8 mouse cellular contexts compared by ENCODE assay signal in genomic region chr11:117809407-117810311, GRCm38 (mm10). TPM values are rescaled to one million over a fixed set of nuclear protein-coding genes. Genes with fewer than 3 reads are reported as not detected.
DNase-seq lines count a peak whose midpoint lies in the region; ATAC-seq and TF ChIP-seq lines count a peak whose summit lies in the region.

TSS of gene Gm20708 (plus strand) at chr11:117809668.
TSS of gene Syngr2 (plus strand) at chr11:117809668.

- H3K4me2 ChIP-seq in neural tube, embryonic 12.5 days (replicated peaks): peak within 1 kb of the TSS; percentile 98

- peak within 1 kb of the TSS; percentile 94 for H3K9ac ChIP-seq in heart, adult 2 months (ENCODE audit: low read depth, low read length)
- H3K9ac ChIP-seq in neural tube, embryonic 12.5 days: peak within 1 kb of the TSS; percentile 54

- peak; percentile 50 to 74 for DNase-seq in right cerebral cortex, postnatal 10 days (ENCODE audit: low spot score in 2 of 2)
- DNase-seq in right cerebral cortex, adult 18-20 months: no peak
- peak; percentile 84 for DNase-seq in embryo, embryonic 10.5 days (ENCODE audit: low spot score)
- DNase-seq in heart, adult 2 months: peak; percentile 89 to 90
- peak; percentile 65 for DNase-seq in kidney, adult 11 months
- DNase-seq in lung, adult 18-20 months: peak; percentile 79 to 81
- peak; percentile 78 for DNase-seq in thymus, postnatal 14 days

- no peaks in the 10 kb centered on the region for H3K9me3 ChIP-seq in neural tube, embryonic 12.5 days

- intact Hi-C loops in heart, adult 2 months (cut with DNase I): loop anchor here (1.0 kb wide), 1 partner anchor 14 kb away; no protein-coding TSS in a partner anchor

- peak within 1 kb of the TSS; percentile 90 for H3K27ac ChIP-seq in heart, adult 2 months
- no peak within 1 kb of the TSS for H3K27ac ChIP-seq in neural tube, embryonic 12.5 days

- TF ChIP-seq CTCF in heart, adult 2 months (IDR thresholded peaks at IDR 0.05): no peak

- H3K4me1 ChIP-seq in heart, adult 2 months (ENCODE audit: control insufficient read depth, insufficient read depth, low read length): peaks cover 2% of the 10 kb centered on the region
- H3K4me1 ChIP-seq in neural tube, embryonic 12.5 days: peaks cover 18% of the 10 kb centered on the region

- no peaks in the 10 kb centered on the region for H3K36me3 ChIP-seq in heart, adult 2 months (ENCODE audit: control insufficient read depth, insufficient read depth, low read length)
- H3K36me3 ChIP-seq in neural tube, embryonic 12.5 days: peaks cover 14% of the 10 kb centered on the region; the same call in 1 of the 2 replicates

- ATAC-seq in neural tube, embryonic 12.5 days (ENCODE audit: low FRiP score, low read depth): peak; percentile 68; the same call in 1 of the 2 replicates

- TF ChIP-seq POLR2A in heart, adult 2 months (IDR thresholded peaks at IDR 0.05; ENCODE audit: insufficient read depth, low read depth, low read length): peak; percentile 65

- peak within 1 kb of the TSS; percentile 96 for H3K4me3 ChIP-seq in heart, adult 2 months
- H3K4me3 ChIP-seq in neural tube, embryonic 12.5 days: peak within 1 kb of the TSS; percentile 66

- no peak for TF ChIP-seq EP300 in heart, adult 2 months (IDR thresholded peaks at IDR 0.05; ENCODE audit: insufficient read depth, low read depth, low read length)

- peaks cover 2% of the 10 kb centered on the region for H3K79me2 ChIP-seq in heart, adult 2 months (replicated peaks; ENCODE audit: control insufficient read depth, insufficient read depth, low read length)

- under 1% methylated on average over 75 of the region's 75 CpGs for WGBS in heart, adult 2 months
- WGBS in neural tube, embryonic 12.5 days: under 1% methylated on average over 75 of the region's 75 CpGs

- H3K27me3 ChIP-seq in heart, adult 2 months (ENCODE audit: control insufficient read depth, insufficient read depth, low read length): no peaks in the 10 kb centered on the region
- H3K27me3 ChIP-seq in neural tube, embryonic 12.5 days (replicated peaks): peaks cover 9% of the 10 kb centered on the region; the same call in 1 of the 2 replicates

RNA-seq across cellular contexts. Expression of gene Gm20708, which starts in this region (rescaled TPM):
- total RNA-seq in heart, adult 2 months (2021): under 1 TPM; 0.44 to 0.48 TPM
- polyA plus RNA-seq in heart, adult 2 months (2012; rRNA removed): 0.57 and 0.79 TPM in 2 replicates
- polyA plus RNA-seq in neural tube, embryonic 12.5 days (2016; fragmentation: Nextera tagmentation; extraction: Ambion mirVana): 0.70 TPM in 1 of 2 replicates, not detected in the other

RNA-seq across cellular contexts. Expression of gene Syngr2, which starts in this region (rescaled TPM):
- total RNA-seq in heart, adult 2 months (2021): 100 to 1,000 TPM; 109 to 129 TPM
- polyA plus RNA-seq in heart, adult 2 months (2012; rRNA removed): 217 and 273 TPM in 2 replicates
- polyA plus RNA-seq in neural tube, embryonic 12.5 days (2016; fragmentation: Nextera tagmentation; extraction: Ambion mirVana): 19.0 and 19.4 TPM in 2 replicates

Comparison
In these comparisons a context has a peak if more than half of its experiments do, and no peak if none do; other contexts are left out.
1. RNA of gene Syngr2 (polyA plus RNA-seq): 217 to 273 TPM in heart, adult 2 months; 19.0 to 19.4 TPM in neural tube, embryonic 12.5 days; every median in the first group is over 10 times any median in the second.